ENCODE assay signal across 18 mouse cellular contexts in the genomic region with DNA sequence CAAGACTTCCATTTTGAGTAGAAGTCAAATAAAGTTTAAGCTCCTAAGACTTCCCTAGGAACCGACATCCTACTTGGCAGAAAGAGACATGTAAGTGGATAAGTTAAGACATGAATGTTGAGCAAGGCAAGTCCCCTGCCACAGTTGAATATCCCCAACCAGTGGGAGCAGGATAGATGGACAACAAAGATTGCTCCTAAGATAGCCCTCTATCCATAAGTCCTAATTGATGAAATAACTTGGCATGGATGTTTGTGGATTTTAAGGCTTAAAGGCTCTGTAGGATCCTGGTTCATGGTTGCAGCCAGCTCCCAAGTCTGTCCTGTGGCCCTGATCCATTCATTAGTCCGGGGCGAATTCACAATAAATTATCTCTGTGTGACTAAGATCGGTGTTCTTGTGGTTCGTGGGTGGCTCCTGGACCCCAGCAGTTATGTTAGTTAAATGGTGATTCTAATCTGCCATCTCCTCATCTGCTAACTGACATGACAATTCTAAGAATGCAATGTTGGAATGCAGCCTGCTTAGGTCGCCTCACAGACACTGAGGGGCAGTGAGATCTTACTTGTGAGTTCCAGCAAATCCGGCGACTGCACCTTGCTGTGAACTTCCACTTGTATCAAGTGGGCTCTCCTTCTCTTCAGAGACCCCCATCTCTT. TPM values are rescaled to one million over a fixed set of nuclear protein-coding genes. Genes with fewer than 3 reads are reported as not detected.
"Had no signal": no experiment of that assay in that cellular context is flagged by ENCODE, and none has a peak within 500 bp of the region (broad histone marks: within the 10 kb centered on the region; RNA-seq: fewer than 3 reads in every experiment).

No protein-coding gene starts in this region.

- H3K27me3 ChIP-seq: limb, embryonic 13.5 days; megakaryocyte, embryonic 14.5 days; midbrain, embryonic 15.5 days; neural tube, embryonic 12.5 days had no signal

- H3K4me3 ChIP-seq: layer of hippocampus, adult 2 months; limb, embryonic 13.5 days; megakaryocyte, embryonic 14.5 days; midbrain, embryonic 15.5 days; neural tube, embryonic 12.5 days had no signal

- DNase-seq: kidney, postnatal 10 days; kidney, postnatal 4 days; lung, adult 18-20 months; lung, postnatal 4 days; spleen, adult 18-20 months; thymus, adult 18-20 months; thymus, postnatal 25 days had no signal

- H3K9me3 ChIP-seq: midbrain, embryonic 15.5 days had no signal

- H3K27ac ChIP-seq: layer of hippocampus, adult 2 months; limb, embryonic 13.5 days; liver, embryonic 14.5 days; midbrain, embryonic 15.5 days; neural tube, embryonic 12.5 days had no signal

- H3K36me3 ChIP-seq: limb, embryonic 13.5 days; midbrain, embryonic 15.5 days; neural tube, embryonic 12.5 days had no signal

- H3K4me1 ChIP-seq: midbrain, embryonic 15.5 days; neural tube, embryonic 12.5 days had no signal

RNA-seq across cellular contexts. Expression of a gene that starts 25.8 kb away (rescaled TPM):
- polyA plus RNA-seq: kidney, embryonic 14.5 days; limb, embryonic 13.5 days; liver, adult 2 months; liver, embryonic 14.5 days; midbrain, embryonic 11.5 days; stomach, embryonic 14.5 days had no signal

RNA-seq across cellular contexts. Expression of a gene that starts 25.9 kb away (rescaled TPM):
- polyA plus RNA-seq: kidney, embryonic 14.5 days; limb, embryonic 13.5 days; liver, adult 2 months; liver, embryonic 14.5 days; lung, postnatal 0 days; midbrain, embryonic 11.5 days; midbrain, embryonic 15.5 days; neural tube, embryonic 12.5 days; stomach, embryonic 14.5 days had no signal
